Mouse (Mus musculus) spleen, embryonic (tissue): ENCODE measurements around the gene Gm49396.

Experiments
- CTCF ChIA-PET: fragments of 350-600 bp; sonication (Branson Sonifier 250); formaldehyde crosslinking; loops from one replicate; lab custom pipeline; 2022; lab: Charles Lee

The Gm49396 gene

DNA sequence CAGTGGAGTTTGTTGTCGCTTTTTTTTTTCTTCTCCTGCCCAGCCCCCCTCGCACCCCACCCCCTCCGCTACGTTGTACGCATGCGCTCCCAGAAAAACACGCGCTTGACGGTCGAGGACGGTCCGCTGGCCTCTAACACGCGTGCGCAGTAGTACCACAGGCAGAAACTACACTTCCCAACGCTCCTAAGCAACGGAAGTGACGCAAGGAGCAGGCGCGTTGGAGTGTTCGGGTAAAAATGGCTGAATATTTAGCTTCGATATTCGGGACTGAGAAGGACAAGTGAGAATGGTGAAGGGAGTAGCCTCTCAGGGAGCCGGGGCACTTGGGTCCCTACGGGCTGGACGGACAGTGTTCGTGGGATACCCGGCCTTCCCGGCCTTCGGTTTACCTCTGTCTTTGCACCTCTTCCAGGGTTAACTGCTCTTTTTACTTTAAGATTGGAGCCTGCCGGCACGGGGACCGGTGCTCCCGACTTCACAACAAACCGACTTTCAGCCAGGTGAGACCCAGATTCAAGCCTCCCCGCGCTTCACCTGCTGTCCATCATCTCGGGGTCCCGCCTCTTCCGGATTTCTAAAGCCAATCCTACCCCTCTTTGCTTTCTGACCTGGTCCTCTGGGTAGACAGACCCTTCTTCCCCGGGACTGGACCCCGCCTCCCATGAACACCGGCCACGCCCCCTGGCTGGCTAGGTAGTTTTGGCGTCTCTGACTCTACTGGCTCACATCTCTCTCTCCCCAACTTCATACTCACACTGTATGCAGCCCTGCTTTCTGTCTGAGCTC lies at the start of gene Gm49396, which contains the start of the genes U2af1l4 and Psenen:
Gene Gm49396 (plus strand): TSS at position 228 of the 789 bp plus-strand sequence.
Gene U2af1l4 (plus strand): TSS at position 185 of the 789 bp plus-strand sequence.
Gene Psenen (minus strand): TSS at position 511 of the 789 bp plus-strand sequence.
- CTCF ChIA-PET: interaction anchor here (0.7 kb wide), 1 partner anchor 29 kb away, joined by 5 read pairs; no protein-coding TSS in a partner anchor

DNA sequence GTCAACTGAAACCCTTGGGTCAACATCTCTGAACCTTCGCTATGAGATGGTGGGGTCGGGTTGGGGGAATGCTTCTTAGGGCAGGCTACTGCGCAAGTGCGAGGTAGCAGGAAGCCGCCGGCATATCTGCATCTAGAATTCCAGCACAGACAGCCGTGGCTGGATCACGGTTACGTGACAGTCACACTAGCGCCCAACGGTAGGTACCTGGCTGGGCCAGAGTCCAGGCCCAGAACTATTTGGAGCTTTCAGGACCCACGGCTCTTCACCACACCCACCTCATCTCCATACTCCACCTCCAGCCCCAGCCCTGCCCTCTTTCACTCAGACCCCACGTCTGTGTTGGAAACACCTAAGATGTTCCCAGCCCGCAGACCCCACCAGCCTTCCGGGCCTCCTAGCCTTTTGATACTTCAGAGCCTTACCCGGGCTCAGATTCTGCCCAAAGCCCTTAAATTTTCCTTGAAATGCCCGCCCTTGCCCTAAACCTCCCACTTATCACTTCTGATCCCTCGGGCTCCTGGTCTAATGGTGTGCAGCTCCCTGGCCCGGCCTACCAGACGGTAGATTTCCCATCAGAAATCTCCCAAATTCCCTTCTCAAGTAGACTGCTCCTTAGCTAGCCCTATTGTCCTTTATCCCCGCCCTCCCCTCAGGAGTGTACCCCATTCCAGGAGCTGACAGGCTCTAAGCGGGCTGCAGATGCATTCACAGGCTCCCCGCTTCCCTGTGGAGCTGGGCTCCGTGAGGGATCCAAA lies 48.0 kb upstream of the Gm49396 start:
- CTCF ChIA-PET: no interaction called here

DNA sequence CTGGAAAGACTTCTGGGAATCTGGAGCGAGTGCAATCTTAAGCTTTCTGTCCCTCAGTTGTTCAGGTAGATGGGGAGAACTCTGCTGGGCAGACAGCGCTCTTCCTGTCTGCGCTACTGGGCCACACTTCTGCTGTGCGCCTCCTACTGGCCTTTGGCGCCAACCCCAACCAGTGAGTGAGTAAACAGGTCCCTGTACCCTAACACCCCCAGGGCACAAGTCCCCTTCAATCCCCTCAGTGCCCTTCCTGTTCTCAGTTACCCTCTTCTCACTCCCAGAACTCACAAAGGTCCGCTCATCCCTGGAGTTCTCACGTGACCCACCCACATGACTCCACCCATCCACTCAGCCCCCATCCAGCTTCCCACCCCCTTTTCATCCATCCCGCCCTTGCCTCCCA lies 44.8 kb upstream of the Gm49396 start:
- CTCF ChIA-PET: no interaction called here

DNA sequence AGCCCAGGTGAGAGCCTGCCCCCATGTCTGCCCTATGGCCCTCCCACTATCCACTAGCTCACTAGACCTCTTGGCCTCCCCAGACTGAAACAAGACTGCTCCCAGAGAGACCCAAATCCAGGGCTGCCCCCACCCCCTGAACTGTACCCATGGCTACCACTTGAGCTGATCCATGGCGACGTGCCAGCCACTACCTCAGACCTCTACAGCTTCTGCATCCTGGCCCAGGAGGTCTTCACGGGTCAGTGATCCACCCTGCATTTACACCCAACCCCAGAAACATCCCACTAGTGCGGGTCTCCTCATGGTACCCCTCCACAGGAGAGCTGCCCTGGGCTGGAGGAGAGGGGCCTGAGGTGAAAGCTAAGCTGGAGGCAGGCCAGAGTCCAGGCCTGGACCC lies 42.7 kb upstream of the Gm49396 start:
- CTCF ChIA-PET: interaction anchor here (0.5 kb wide), 1 partner anchor 187 kb away, joined by 6 read pairs; no protein-coding TSS in a partner anchor

DNA sequence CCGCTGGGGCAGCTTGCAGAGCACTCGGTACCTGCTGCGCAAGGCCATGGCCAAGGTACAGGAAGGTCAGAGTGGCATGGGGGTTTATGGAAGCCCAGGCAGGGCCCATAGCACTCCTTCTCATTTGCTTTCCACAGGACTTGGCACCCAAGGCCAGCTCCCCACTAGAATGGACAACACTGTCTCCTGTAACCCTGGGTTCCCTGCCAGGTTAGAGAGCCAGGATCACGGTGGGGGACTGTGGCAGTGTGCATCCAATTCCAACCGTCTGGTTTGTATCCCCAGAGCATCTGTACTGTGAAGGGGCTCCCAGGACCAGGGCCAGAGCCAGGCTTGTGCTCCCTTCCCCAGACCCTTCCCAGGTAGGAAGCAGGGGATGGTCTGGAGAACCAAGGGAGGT lies 42.3 kb upstream of the Gm49396 start:
- CTCF ChIA-PET: interaction anchor here (0.5 kb wide), 1 partner anchor 187 kb away, joined by 6 read pairs; no protein-coding TSS in a partner anchor

DNA sequence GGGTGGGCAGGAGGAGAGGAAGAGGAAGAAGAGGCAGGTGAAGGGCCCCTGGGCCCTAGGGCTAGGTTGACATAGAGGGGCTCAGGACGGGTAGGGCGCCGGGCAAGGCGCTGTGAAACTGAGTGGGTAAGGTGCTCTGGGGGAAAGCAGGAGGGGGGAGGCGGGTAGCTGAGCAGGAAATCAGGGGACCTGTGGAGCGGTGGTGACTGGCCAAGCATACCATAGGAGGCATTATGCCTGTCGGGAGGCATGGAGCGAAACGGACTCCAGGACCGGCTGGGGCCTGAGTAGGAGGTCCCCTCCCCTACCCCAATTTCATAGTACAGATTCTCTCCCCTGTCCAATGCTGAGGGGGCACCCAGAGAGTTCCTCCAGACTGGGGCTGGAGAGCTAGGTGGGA lies 40.3 kb upstream of the Gm49396 start:
- CTCF ChIA-PET: no interaction called here

DNA sequence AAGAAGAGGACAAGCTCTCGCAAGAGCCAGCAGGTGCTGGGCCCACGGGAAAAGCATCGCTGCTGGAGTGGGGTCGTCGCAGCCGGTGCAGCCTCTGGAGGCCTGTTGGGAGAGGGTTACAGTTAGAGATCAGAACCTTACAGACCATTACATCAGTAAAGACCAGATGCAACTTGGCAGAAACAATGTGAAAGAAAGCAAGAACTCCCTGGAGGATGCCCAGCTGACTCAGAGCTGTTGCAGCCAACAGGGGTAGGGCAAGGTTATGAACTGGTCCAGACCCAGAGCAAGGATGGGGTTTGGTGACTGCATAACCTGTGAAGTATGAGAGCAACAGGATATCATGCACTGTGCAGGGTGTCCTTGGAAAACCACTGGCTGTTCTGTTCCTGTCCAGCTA lies 38.7 kb upstream of the Gm49396 start:
- CTCF ChIA-PET: interaction anchor here (0.7 kb wide), 1 partner anchor 535 kb away, joined by 10 read pairs; no protein-coding TSS in a partner anchor

DNA sequence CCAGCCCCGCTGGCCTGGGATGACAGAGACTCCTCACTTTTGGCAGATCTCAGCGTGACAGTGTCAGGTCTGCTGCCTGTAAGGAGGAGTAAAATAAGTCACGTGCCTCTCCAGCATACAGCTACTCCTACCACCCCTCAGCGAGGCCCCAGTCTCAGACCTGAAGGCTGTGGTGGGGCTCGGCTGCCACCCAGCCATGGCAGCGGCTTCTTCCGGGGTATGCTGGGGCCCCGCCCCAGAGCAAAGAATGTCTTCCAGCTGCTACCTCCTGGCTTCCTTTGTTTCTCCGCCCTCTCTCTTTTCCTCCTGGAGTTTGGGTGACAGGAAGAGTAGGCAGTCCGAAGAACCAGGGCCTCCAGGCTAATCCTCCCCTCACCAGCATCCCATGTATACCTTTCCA lies 37.2 kb upstream of the Gm49396 start:
- CTCF ChIA-PET: no interaction called here

DNA sequence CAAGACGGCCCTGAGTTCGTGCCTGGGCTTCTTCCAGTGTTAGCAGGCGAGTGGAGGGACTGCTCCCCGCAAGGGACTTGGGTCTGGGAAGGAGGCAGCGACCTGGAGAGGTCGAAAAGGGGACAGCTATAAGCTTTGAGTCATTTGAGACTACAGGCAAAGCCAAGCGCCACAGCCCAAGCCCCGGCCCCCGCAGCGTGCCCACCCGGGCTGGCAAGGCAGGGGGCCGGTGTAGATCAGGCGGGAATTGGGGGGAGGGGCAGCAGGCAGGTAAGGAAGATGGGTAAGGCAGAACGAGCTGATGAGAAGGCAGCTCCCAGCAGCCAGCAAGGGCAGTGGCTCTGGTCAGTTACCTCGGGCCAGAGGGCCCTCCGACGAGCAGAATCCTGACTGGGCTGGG lies 36.7 kb upstream of the Gm49396 start:
- CTCF ChIA-PET: no interaction called here

DNA sequence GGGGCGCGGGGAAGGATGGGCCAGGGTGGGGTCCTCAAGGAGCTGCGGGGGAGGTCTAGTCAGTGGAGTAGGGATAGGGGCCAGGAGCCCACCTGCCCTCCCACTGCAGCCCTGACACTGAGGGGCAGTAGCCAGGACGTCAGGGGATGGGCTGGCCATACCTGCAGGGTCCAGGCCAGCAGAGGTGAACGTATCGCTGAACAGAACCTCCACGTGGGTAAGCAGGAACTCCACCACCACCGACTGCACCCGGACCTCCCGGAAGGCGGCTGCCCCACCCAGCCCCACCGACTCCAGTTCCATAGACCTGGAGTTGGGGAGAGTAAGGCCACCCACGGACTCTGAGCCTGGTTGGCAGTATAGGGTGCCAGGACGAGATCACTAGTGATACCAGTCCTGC lies 36.2 kb upstream of the Gm49396 start:
- CTCF ChIA-PET: no interaction called here

DNA sequence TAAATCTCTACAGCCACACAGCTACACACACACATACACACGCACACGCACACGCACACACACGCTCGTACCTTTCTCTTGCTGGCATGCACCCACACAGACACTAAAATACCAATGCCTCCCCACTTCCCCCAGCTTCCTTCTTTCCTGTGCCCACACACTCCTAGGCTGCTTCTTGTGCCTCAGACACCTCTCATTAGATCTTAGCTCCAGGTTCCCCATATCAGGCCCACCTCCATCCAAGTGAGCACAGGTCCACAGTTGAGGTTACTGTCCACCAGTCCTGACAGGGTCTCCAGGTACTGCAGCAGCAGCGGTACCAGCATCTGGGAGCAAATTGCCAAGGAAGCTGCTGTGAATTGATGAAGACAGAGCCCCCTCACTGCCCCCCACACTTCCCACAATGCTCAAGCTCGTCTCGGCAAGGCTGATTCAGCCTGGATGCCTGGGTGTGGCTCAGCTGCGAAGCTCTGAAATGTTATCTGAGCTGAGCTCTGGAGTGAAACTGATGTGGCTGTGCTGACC lies 31.8 kb upstream of the Gm49396 start:
- CTCF ChIA-PET: no interaction called here

DNA sequence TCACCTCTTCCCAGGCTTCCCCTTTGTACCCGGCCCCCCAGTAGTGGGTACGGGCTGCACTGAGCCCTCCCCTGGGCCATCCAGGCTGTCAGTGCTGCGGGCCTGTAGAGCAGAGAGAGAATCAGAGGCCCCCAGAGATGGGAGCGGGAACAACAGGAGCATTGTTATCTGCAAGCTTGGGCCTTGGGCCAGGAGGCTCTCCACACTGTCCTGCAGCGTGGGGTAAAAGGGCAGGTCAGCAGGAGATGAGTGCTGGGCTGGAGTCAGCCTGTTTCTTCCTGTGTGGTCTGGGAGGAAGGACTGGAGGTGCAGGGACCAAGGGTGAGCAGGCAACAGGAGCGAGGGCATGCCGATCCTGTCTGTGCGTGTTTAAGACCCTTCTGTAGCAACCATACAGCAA lies 30.2 kb upstream of the Gm49396 start:
- CTCF ChIA-PET: no interaction called here

DNA sequence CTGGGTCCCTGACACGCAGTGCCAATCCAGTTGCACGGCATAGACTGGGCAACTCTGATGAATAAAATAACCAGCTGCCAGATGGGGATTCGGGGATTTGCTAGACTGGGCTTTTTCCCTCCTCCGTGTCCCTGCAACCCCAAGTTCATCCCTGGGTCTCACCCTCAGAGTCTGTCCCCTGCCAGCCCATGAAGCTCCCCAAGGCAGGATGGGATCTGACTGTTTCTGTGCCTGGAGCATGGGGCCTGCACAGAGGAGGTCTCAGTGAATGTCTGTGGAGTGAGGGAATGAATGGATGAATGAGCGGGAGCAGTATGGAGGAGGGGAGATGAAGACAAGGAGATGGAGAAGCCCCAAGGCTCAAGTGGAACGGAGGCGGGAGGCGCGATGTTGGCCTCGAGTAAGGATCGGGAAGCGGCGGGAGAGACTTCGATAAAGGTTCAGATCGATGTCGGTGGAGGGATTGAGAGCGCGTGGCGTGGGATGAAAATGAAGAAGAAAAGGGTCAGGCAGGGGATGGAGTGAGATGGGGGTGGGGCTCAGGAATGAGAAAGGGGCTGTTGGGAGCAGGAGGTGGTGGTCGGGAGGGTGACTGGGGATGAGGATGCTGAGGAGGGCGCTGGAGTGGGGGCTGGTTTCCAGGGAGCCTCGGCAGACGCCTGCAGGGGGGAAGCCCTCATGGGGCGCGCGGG lies 29.1 kb upstream of the Gm49396 start:
- CTCF ChIA-PET: no interaction called here

DNA sequence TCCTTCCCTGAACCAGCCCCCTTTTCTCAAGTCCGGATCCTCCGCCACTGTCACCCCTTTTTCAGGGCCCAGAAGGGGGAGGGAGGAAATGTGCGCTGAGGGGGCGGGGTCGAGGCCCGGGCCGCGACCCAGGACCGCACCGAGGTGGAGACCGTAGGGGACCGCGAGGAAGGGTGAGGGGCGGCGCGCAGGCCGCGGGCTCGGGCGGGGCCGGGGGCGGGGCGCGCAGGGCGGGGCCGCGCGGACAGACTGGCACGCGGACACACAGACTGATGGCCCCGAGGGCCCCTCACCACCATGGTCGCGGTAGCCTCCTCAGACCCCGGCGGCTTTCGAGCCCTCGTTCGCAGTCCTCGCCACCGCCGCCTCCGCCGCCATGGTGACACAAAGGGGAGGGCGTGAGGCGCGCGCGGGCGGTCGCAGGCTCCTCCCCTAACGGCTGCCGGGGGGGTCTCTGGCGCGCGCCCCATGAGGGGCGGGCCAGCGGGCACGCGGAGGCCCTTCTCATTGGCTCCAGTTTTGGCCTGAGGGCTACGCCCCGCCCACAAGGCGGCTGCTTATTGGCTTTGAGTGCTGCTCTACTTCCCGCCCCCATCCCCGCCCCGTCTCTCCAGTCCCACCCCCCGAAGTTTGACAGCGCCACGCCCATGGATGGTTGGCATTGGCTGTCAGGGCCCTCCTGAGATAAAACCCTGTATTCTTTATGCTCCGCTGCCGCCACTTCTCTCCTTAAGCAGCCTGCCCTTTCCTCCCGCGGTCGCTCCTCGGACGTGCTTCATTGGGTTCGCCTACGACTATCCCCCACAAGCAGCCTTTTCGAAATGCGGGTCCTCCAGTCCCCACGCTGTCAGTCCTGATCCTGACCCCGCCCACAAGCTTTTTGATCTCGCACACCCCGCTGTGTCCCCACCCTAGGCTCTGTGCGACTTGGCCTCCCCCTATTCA lies 28.2 kb upstream of the Gm49396 start, which contains the start of gene Arhgap33:
Gene Arhgap33 (minus strand): TSS at position 428 of the 945 bp plus-strand sequence.
- CTCF ChIA-PET: no interaction called here

DNA sequence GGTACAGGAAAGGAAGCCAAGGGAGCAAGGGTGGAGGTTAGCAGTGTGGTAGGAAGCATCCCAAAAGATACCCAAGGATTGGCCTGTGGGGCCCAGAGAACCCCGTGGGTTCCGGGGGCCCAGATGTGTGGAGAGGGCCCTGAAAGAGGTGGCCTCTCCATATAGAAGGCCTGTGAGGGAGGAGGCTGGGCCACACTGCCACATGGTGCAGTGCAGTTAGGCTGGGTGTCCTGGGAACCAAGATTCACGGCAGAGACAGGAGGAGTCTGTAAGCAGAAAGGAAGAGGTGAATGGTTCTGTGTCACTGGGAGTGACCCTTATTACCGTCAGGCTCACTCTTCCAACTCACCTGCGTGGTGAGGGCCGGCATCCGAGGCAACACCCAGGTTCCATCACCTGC lies 22.6 kb upstream of the Gm49396 start:
- CTCF ChIA-PET: no interaction called here

DNA sequence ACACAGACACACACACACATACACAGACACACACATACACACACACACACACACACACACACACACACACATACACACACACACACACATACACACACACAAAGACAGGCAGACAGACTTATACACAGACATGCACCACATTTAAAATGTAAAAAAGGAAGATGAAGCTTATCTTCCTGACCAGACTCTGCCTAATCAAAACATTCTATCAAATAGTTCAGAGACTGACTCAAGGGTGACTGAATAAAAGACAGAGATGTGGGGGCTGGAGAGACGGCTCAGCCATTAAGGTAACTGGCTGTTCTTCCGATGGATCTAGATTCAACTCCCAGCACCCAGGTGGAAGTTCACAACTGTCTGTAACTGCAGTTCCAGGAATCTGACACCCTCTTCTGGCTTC lies 18.8 kb upstream of the Gm49396 start:
- CTCF ChIA-PET: no interaction called here

DNA sequence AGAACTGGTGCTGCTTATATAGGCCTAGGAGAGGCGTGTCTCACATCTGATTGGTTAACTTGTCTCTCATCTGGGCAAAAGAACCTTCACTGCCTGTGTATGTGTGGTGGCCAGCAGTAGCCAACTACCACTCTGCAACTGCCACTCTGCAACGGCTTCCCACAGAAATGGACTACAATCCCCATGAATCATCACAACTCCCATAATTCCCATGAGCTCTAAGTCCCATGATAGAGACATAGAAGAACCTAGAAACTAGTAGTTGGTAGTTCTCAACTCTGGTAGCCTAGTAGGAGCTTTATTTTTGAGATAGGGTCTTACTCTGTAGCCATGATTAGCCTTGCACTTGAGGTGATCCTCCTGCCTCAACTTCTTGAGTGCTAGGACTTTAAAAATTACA lies 13.3 kb upstream of the Gm49396 start:
- CTCF ChIA-PET: interaction anchor here (0.5 kb wide), 1 partner anchor 12 kb away, joined by 7 read pairs; no protein-coding TSS in a partner anchor

DNA sequence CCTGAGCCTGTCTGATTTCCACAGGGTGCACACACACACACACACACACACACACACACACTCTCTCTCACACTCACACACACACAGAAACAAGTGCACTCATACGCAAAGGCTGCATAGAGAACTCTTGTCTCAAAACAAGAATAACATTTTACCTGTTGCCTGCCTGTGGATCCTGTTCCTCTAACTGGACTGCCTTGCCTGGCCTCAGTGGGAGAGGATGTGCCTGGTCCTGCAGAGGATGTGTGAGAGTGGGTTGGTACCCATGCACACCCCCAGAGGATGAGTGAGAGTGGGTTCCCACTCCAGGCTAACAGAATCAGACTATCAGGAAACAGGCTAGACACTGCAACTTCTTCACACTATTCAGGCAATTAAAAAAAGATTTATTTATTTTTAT lies 12.5 kb upstream of the Gm49396 start:
- CTCF ChIA-PET: interaction anchor here (0.6 kb wide), 1 partner anchor 203 kb away, joined by 4 read pairs; no protein-coding TSS in a partner anchor

DNA sequence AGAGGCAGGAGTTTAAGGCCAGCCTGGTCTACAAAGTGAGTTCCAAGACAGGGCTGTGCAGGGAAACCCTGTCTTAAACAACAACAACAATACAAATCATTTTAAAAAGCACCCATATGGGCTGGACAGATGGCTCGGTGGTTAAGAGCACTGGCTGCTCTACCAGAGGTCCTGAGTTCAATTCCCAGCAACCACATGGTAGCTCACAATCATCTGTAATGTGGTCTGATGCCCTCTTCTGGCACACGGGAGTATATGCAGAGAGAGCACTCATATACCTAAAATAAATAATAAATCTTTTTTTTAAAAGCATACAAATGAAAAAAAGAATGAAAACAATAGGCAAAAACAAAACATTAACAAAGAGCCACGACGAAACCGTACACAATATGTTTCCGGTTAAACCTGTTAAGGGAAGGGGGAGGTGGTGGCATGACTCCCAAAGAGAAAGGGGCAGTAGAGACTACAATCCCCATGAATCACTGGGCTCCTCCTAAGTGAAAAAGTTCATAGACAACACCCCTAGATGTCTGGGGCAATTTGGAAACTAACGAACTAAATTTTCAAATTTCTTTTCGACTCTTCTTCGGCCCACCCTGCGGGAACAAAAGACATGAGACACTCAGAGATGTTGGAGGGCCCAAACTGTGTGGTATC lies 11.6 kb upstream of the Gm49396 start:
- CTCF ChIA-PET: interaction anchor here (0.6 kb wide), 1 partner anchor 204 kb away, joined by 4 read pairs; no protein-coding TSS in a partner anchor
